Mouse (Mus musculus) kidney, postnatal 14 days (tissue): ENCODE measurements around the gene Myt1l.
A peak's percentile ranks its signal among the peaks of the same experiment; 100 is the strongest.

Experiments
- DNase-seq: peaks from one replicate; pipeline ENCODE4 v3.0.0; 2022; ENCODE audit warnings: mixed read lengths

The Myt1l gene

DNA sequence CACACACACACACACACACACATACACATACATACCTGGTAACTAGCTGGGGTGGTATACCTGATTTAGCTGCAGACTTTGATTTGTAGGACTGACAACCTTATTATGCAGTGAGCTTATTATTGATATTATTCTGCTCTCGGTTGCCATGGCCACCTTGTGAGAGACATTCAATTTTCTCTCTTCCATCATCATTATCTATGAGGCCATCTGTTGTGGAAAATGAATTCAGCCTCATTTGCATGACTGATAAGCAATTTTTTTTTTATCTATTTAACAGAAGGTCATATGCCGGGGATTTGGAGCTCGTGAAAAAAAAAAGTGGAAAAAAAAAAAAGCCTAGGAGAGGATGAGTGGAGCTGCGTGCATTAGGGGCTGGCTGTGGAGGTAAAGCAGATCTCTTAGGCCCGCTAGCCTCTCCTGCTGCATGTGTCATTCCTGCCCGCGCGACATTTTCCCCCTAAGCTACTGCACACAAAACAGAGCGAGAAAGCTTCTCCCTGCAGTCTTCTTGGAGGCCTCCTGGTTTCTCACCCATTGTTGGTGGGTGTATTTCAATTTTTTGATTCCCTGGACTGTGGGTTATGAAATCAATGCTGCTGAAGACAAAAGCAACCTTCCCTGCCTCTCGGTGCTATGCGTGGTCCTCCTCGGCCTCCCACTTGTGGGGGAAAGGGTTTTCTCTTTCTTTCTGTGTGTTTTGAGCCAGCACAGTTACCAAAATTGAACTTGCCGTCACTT lies at the start of gene Myt1l:
Gene Myt1l (plus strand): TSS at position 354 of the 741 bp plus-strand sequence.
- DNase-seq, result no peak

DNA sequence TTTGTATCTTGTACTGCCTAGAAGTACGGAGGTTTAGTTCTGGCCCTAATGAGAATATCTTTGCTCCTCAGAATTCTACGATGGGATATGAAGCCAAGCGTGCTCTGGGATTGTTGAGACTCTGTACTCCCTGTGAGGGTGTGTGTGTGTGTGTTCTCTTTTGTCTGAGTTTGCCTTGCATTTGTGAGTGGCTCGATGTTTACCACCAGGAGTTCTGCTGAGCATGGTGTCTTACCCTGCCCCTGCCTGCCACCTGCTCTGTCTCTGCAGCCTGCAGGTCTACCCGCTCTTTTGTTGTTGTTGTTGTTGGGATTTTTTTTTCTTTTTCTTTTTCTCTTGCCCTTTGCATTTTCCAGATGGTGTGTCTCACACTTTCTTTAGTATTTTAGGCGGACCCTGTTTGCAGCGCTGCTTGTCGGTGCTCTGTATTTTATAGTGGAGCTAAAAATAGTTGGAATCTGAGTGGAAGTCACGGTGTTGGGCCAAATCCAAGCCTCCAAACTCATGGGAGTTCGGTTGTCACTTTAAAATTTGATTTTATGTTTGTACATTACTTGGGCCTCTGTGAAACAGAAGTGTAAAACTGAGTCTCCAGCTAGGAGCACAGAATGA lies 41.7 kb upstream of the Myt1l start:
- no peak for DNase-seq

DNA sequence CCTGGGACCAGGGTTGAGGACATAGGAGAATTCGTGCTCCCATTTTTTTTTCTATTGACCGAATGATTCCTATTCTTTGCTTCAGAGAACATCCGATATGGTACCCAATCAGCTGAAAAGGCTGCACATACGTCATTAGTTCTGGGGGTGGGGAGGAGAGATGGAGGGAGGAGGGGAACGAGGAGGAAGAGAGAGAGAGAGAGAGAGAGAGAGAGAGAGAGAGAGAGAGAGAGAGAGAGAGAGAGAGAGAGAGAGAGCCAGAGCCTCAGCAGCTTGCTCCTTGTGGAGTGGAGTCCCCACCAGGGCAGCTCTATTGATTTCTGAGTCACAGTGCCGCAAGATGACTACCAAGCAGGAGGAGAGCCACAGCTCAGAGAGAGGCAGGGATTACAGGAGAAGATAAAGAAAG lies 1.9 kb upstream of the Myt1l start:
- DNase-seq, result no peak

DNA sequence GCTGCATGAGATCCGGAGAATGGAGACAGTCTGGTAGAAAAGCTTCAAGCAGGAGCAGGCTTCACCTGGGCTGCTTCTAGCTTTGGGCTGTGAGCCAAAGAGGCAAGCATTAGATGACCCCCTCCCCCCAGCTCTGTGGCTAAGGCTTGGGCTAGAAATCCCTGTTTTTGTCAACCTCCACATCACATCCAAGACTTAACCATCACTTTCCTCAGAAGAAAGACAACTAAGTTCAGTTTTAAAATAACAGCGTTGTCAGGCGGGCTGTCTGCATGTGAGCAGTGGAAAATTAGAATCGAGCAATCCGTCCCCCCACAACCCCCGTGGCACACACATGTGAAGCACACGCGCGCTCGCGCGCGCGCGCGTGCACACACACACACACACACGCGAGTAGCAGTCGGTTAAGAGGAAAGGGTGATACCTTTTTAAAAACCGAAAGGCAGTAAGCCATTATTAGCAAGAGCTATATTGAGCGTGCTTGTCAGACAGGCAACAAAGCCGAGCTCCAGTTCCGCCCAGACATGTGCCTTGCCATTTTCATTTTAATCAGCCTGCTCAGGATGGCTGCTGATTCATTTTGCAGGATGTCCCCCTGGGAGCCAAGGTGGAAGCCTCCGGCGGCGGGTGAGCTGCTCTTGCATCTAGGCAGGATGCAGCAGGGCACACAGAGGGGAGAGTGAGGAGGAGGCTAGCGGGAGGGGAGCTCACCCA lies 979 bp upstream of the Myt1l start:
- DNase-seq, result no peak

DNA sequence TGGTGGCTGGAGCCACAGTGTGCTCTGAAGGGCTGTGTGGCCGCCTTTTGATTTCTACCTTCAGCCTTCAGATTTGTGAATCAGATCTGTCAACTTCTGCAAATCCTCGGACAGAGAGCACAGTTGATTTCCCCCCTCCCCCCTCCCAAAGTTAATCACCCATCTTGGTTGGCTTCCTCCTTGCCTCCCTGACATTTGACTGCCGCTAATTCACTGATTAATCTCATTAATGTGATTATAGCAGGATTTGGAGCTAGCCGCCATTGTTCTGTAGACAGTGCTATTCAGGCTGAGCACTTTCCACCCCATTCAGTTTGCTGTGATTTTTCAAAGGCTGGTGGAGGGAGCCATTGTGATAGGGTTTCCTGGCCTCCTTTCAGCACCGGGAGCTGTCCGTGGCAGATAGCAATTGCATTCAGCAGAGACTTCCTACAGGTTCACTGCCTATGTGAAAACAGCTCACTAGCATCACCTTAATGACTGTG lies 2.1 kb downstream of the Myt1l start:
- peak; percentile 17 for DNase-seq

DNA sequence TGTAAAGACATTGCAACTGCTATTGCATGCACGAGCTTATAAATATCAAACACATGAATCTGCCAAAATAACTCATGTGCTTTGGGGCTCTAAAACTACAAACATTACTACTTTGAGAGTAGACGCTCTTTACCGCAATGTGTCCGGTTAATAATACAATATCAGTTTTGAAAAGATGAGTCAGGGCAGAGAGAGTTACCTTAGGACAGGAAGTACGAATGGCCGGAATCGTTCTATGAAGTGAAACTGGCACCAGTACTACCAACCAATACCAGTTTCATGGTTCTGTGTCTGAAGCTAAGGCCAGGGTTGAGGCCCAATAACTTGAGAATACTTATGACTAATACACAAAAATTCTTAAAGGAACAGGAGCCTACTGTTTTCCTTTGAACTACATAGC lies 2.6 kb downstream of the Myt1l start:
- DNase-seq, result no peak

DNA sequence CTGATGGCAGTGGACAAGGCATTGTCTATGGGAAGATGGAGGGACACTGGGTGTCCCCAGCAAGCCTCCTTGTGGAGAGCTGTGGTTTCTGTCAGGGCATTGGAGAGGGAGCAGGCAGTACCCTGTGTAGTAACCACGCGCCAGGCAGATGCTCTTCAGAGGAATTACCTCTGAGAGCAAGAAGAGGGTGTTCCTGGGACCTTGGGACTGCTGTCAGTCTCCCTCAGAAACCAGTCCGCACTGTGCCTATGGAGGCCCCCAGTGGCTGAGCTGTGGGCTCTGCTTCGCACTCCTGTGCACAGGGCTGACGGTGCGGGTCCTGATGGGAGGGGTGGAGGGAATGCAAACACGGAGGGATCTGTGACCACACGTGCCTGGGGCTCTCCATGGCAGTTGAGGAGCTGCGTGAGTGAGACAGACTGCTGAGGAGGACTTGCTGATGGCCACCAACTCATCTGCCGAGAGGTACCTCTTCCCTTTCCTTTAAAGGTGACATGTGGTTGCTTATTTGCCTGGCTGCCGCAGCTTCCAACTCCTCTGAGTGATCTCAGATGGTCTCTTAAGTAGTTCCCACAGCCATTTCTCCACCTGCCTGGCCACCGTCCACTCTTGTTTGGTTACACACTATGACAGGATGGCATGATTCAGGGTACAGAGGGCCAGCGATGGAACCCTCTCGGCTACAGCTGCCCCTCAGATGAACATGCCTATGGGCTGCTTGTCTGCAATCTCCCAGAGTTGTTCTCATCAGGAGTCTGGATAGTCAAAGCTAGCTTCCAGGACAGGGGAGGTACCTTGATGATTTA lies 5.1 kb downstream of the Myt1l start:
- DNase-seq, result no peak

DNA sequence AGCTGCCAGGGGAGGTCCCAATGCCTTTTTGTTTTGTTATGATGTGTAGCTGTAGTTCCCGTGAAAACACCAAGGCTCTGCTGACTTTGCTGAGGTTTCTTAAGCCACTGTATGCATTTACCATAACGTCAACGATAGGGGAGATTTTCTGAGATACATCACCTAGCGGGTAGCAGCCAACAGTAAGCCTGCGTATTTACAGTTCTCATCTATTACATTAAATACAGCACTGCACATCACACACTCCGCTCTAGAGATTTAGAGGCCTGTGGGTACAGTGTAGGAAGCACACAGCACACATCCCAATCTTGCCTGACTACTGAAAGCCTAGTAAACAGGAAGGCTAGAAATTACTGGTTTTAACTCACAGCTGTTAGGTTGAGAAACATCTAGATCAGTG lies 6.1 kb downstream of the Myt1l start:
- DNase-seq, result no peak

DNA sequence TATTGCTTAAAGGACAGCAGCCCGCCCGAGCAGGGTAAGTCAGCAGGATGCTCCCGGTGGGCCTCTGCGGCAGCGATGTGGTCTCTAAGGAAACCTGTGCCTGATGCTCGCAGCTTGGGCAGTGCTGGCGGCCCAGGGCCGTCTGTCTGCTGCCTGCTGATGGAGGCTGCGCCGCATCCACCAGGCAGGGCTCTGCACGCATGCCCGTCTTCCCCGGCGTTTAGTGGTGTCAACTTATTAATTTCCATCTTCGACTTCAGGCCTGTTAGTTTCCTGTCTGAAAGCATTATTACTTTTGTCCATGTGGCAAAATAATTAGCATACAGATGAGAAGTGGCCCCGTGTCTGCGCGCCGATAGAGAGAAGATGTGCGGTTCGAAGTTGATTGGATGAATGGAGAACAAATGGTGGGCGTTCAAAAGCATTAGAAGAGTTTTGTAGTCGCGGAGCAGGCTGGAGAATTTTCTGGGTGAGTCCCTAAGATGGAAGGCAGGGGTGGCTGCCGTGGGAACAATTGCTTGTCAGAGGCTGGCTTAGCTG lies 6.6 kb downstream of the Myt1l start:
- no peak for DNase-seq

DNA sequence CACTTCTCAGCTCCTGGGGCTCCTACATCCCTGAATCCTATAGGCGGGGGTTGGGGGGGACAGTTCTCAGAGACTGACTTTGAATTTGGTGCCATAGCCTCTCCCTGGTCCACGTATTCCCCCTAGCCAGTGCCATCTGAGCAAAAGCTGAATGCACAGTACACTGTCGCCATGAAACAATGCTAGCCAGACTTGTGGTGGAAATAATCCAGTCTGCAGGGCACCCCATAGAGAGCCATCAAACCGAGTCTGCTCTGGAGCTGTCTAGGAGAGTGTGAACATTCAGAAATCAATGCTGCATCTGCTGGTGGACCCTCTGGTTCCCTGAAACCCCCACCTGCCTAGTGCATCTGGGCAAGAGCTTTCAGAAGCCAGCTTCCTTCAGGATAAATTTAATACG lies 9.7 kb downstream of the Myt1l start:
- DNase-seq, result no peak

DNA sequence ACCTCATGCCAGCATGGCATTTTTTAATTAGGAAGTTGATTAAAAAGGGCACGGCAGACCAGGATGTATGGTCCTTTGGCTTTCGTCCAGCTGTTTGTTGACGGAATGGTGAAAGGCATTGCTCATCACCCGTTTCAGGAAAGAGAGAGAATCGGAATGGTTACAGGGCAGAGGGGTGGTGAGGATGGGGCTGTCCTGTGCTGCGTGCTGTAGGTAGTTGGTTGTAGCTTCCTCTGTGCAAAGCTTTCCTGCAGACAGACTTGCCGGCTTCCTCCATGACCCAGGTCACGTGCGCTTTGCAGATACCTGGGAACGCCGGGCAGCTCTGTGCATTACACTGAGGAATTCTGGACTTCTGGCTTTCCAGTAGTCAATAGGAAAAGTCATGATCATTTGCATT lies 10.3 kb downstream of the Myt1l start:
- no peak for DNase-seq

DNA sequence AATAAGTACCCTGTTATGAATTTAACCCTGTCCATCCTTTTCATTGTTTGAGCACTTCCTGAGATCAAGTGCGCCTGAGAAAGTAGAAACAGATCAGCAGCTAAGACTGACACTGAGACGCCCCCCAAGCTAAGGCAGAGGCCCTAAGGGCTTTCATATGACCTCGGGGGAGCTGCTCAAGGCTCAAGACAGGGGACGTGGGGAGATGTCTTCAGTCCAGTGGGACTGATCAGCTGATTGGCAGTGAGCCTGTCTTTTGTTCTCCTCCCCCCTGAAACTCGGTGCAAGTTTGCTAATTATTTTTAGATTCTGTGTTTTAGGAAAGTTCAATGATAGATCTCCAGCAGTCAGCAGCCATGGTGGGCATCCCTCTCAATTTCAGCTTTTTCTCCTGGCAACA lies 10.9 kb downstream of the Myt1l start:
- no peak for DNase-seq

DNA sequence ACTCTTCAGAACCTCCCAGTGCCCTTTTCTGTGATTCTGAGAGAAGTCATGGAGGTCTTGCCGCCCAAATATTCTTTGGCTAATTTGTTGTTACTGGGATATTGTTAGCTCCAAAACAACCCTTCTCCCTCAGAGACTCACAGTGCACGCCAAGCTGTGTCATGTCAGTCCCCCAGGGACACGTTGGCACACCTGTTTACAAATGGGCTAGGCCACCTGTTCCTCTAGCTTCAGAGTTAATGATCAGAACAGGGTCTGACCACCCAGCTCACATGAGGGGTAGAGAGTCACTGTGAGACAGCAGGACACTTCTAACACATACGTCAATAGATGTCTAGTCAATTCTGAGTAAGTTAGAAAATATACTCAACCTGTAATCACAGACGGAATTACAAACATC lies 12.6 kb downstream of the Myt1l start:
- no peak for DNase-seq

DNA sequence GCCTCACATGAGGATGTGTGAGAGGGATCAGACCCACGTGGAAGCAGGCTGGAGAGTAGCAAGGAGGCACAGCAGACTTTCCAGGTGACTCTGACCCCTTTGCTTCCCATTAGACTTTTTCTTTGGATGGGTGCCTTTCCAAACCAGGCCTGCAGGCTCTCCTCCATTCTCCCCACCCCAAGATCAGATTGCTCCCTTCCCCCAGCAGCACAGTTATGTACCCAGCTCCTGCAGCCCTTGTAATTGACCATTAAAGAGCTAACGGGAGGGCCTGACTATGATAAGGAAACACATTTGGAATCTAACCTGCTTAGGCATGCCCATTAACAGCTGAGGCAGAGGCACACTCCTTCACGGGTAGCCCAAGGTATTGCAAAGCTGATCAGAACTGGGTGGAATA lies 17.9 kb downstream of the Myt1l start:
- DNase-seq, result no peak

DNA sequence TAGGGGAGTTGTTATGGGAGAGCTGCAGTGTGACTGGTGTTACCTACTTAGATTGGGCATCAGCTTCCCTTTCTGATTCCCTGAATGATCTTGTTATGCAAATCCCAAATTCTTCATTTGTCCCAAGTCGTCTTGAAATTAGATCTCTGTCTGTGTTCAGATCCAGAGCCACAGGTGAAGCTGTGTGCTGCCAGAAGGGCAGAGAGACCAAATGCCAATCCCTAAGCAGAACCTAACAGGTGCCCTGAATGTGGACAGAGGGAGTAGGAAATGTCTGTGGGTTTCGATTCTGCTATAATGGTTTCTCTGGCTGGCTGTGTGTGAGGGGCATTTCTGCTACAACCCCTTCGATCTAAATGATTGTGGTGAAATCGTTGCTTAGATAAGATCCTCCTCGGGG lies 18.9 kb downstream of the Myt1l start:
- DNase-seq, result no peak

DNA sequence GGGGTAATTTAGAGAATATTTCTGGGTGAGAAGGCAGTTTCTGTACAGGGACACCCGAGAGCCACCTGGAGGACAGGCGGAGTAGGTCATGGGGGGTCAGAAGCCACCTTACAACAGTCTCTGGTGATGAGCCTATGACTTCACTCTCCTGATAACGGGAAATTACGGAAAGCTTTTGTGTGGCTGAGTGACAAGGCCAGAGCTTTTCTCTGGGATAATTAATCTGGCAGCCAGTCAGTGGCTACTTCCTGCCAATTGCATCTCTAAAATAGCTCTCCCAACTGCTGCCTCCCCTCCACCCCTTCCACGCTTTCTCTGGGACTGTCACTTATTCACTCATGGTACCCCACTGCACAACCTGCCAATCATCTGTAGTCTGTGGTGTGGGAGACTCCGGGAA lies 19.6 kb downstream of the Myt1l start:
- DNase-seq, result no peak

DNA sequence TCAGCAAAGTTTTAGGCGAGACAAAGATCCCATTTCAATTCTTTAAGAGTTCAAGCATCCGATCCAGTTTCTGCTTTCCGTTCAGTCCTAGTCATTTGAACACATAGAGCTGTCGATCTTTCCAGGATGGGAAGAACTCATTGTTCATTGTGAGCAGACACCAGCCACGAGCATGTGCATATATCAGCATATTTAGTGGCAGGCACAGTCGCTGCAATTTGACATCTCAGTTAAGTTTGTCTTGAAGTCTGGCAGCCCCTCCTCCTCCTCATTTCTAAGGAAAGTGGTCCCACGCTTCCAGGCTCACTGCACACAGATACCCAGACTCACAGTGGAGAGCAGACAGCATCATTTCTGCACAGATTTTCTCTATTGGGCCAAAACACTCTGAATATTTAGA lies 25.0 kb downstream of the Myt1l start:
- DNase-seq, result no peak

DNA sequence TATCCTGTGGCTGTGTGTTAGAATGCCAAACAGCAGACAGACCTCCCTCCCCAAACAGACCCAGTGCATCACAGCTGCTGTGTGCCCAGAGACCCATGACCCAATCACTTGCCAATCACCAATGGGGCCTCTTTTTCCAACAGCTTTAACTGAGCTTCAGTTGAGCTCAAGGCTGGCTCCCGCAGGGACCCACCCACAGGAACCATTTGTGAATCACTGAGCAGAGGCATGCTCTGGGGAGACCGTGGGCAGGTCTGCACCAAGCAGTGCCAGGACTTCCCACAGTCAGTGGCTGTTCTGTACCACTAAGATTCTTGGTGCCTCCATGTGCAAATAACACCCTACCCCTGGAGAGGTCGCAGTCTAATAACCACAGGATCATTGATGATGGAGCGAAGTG lies 27.5 kb downstream of the Myt1l start:
- no peak for DNase-seq

DNA sequence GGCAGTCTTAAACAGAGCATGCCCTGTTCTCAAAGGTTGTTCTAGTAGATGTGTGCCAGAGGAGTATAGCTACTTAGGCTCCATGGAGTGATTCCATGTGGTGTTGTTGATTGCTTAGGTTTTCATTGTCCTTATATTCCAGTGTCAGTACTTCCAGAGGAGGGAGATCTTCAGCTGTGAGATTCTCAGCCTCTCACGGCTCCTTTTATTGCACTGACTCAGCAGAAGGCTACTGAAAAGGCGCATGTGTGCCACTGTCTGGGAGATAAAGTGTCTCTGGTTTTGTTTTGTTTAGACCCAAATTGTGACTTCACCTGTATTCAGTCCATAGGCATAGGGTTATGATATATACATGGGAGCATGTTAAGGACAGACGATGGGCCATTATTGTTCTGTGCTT lies 28.2 kb downstream of the Myt1l start:
- no peak for DNase-seq

DNA sequence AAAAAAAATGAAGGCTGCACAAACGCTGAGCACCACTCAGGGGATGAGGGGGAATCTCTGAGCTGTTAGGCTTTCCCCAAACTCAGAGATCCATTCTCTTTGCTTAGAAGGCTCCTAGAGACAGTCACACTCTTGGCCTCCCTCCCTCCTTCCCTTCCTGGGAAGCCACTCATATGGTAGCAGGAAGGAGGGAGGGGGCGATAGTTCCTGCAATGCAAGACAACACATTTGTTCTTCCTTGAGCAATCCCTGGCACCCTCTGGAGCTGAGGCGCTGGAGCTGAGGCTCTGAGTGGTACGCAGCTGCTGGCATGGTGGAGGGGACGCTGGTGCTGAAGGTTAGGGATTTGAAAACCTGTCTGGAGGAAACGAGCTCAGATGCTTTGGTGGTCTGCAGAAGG lies 28.7 kb downstream of the Myt1l start:
- no peak for DNase-seq

DNA sequence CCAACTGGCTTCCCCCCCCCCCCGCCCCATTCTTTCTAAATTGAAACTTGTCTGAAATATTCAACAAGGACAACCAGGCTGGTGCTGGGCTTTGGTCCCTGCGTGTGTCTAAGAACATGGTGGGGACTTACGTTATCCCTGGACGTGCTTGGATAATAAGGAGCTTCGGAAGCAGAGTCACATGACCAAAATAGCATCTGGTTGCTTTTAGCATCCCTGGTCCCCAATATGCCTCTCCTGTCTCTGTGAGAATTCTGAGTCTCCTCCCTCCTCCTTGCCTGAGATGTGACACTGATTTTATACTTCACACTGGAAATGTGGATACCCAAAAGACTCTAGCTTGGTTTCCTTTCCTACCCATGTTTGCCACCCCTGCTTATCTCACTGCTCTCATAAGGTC lies 31.6 kb downstream of the Myt1l start:
- no peak for DNase-seq

DNA sequence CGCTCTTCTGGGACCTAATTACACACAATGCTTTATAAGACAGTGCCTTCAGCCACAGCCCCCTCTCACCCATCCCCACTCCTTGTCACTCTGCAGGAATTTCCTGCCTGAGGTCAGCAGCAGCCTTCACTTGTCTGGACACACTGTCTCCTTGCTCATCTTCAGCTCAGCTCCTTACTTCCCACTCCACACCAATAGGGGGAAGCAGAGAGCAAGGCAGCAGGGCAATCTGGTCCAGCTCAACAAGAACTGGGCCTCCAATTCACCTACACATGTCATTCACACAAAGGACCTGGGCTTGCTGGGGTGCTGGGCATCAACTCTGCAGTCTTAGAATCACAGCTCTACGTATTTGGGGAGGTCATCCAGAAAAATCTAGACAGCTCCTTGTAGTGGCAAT lies 33.0 kb downstream of the Myt1l start:
- DNase-seq, result no peak

DNA sequence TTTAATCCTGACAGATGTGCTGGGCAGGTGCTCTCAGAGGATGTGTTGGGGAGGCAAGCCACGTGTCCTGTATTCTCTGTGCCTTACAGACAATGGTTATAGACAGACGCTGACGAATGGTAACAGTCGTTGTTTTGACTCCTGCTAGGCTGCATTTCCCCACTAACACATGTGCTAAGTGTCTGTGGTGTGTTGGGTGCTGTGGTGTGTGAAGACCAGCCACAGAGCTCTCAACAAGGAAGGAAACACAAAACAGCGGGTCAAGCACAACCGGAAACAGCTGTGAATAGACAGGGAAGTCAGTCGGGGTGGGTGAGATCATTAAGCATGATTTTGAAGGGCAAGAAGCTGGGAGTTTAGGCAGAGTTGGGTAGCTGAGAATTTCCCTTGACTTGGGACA lies 41.1 kb downstream of the Myt1l start:
- DNase-seq, result no peak
